Mouse (Mus musculus): Measurements from ENCODE around the gene Wwox. TPM values are rescaled to one million over a fixed set of nuclear protein-coding genes. Genes with fewer than 3 reads are reported as not detected.
A peak's percentile ranks its signal among the peaks of the same experiment; 100 is the strongest.

The Wwox gene
- total RNA-seq, 4 experiments from 2014 or later = 4.4 to 6.0 (median 5.5) TPM

DNA sequence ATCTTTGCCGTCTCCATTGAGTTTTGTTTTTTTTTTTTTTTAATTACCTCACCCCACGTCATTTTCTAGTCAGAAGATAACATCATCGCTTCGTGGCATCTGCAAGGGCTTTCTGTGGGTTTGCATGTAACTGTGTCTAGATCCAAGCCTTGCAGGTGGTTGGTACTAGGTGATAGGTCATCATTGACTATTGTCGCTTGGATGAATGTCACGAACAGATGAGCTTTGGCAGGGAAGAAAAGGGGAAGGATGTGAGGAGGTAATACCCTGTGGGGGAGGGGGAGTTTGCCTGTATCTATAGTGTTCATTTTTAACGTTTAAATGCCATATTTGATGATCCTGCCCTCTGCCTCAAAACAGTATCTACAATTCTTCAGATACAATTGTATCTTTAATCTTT, 223.6 kb downstream of the Wwox start:
- DNase-seq (ENCODE audit: low spot score in 2 of 2) = no peak

GRCm38 (mm10) chr8:114665521-114665920, 226.1 kb downstream of the Wwox start:
- no peak for DNase-seq (ENCODE audit: low spot score in 2 of 2)

GRCm38 (mm10) chr8:114670801-114671200, 231.3 kb downstream of the Wwox start:
- DNase-seq (ENCODE audit: low spot score in 2 of 2) = no peak

- DNase-seq (ENCODE audit: low spot score in 2 of 2) = peak; percentile 32 to 33
Observed at GRCm38 (mm10) chr8:114671237-114671674, 231.8 kb downstream of the Wwox start.

GRCm38 (mm10) chr8:114673416-114673815, 234.0 kb downstream of the Wwox start:
- no peak for DNase-seq (ENCODE audit: low spot score in 2 of 2)

DNA sequence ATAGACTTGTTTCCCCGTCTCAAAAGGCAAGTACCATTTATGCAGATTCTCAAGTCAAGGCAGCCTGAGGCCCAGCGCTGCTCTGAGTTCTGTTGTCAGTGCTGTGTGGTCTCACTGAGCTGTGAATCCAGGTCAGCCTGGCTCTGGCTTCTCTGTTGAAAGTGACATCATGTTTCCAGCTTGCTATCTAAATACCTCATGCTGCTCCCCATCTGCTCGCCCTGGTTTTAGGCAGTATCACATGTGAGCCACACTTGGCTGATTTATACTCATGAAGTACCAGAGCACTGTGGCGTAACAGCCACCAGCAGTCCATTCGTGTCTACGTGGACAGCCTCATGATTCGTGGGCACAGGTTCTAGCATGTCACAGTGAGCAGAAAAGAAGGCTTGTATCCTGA, 235.7 kb downstream of the Wwox start:
- peak in 1 of 2 experiments; percentile 10 for DNase-seq (ENCODE audit: low spot score in 2 of 2)

GRCm38 (mm10) chr8:114676918-114677317, 237.5 kb downstream of the Wwox start:
- DNase-seq (ENCODE audit: low spot score in 2 of 2) = no peak

DNA sequence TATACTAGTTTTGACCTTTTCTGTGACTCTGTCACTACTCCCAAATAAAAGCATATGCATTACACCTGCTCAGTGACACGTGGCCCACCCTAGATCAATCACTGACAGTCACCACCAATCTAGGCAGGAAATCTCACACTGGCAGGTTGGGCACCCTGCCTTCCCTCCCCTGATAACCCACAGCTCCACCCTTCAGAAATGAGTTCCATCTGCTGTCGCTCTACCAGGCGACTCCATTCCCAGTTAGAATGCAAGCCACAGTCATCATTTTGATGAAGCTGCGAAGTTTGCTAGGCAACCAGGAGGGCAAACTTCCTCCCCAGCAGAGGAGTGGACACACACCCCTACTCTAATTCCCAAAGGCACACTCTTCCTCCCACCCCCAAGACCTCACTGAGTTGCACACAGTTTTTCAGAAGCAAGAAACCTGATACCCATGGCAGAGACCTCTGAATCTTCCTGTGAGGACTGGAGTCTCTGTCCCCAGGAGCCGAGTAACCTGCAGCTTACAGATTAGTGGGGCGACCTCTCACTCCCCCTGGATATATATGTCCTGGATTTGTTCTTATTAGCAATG, 238.2 kb downstream of the Wwox start:
- DNase-seq (ENCODE audit: low spot score in 2 of 2) = no peak

- no peak for DNase-seq (ENCODE audit: low spot score in 2 of 2)
Observed at GRCm38 (mm10) chr8:114679386-114680098, 240.1 kb downstream of the Wwox start.

DNA sequence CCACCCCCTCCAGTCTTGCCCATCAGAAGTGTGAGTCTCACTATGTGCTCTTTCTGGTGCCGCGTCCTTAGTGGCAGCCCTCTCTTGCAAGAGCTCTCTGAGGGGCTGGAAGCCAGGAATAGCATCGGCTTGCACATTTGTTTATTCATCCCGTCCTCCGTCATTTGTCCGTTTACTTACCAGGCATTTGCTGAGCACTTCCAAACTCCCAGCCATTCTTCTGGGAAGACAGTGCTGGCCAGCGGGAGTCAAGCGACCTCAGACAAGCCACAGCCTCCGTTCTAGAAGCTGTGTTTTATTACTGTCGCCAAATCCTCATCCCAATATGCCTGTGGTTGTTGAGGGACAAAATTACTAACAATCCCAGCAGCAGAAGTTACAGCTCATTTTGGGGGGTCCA, 241.7 kb downstream of the Wwox start:
- no peak for DNase-seq (ENCODE audit: low spot score in 2 of 2)

GRCm38 (mm10) chr8:114682166-114682565, 242.7 kb downstream of the Wwox start:
- no peak for DNase-seq (ENCODE audit: low spot score in 2 of 2)

DNA sequence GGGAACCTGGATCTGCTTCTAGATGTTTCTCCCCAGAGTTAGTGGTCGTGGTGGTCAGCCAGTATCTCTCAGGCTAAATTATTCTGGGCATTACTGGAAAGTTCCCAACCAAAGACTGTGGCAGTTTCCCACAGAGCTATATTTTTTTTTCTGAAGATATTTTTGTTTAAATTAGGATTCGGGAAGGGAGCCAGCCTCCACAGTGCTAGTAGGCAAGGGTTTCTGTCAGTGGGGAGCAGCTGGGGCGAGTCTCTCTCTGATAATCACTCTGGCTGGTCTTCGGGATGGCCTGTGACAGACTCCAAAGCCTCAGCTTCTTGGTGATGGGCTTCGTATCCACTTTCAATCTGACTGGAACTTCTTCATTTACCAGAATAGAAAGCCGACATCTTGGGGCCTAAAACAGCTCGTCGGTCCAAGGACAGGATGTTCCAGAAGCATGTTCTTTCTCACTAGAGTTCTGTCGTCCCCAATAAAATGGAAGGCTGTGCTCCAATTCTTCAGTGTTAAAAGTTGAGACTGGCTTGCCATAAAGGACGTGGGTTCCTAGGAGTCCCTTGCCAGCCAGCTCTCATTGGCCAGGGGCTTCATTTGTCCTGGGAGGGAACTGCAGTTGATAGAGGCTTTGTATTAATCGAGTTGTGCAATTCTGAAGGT, 244.7 kb downstream of the Wwox start:
- peak in 1 of 2 experiments; percentile 20 for DNase-seq (ENCODE audit: low spot score in 2 of 2)

DNA sequence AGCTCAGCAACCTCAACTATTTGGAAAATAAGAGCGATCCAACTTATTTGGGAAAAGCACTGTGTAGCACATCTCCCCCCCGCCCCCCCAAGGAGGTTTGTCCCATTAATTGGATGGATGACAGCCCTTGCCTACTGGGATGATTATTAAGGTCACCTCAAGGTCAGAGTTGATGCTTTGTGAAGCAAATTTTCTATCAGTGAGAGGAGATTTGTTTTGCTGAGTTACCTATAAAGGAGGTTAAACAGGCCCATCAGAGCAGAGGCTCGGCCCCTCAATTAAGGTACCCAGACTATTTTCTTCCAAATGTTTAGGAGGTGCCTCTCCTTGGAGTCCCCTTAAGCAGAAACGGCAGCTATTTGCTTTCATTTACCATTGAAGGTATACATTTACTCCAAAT, 247.0 kb downstream of the Wwox start:
- DNase-seq (ENCODE audit: low spot score in 2 of 2) = no peak

- no peak for DNase-seq (ENCODE audit: low spot score in 2 of 2)
Observed at GRCm38 (mm10) chr8:114688732-114689131, 249.3 kb downstream of the Wwox start.

DNA sequence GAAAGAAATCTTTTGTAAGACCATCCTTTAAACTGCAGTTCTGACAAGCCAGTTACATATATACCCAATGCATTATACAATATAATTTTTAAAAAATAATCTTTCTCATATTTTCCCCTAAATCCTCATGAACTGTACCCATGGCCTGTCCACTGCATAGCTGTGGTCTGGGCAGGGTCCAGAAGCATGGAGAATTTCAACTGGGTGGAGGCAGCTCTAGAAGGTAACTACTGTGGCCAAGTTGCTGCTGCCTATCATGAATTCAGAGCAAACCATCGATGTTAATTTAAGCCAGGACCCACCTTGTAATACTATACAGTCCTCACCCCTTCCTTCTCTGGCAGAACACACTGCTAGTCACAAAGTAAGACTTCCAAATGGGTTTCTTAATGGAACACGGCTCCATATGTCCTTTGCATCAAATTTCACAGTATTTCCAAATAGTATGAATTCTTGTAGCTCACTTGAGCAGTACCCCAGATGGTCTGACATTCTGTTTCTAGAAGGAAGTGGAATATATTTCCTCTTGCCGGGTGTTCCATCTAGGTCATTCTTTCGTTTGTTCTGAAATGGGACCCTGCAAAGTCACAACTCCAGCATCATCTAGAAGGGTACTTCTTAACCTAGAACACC, 255.2 kb downstream of the Wwox start:
- DNase-seq (ENCODE audit: low spot score in 2 of 2) = no peak

- DNase-seq (ENCODE audit: low spot score in 2 of 2) = no peak
Observed at GRCm38 (mm10) chr8:114703517-114703916, 264.1 kb downstream of the Wwox start.

GRCm38 (mm10) chr8:114707538-114708138, 268.2 kb downstream of the Wwox start:
- no peak for DNase-seq (ENCODE audit: low spot score in 2 of 2)

GRCm38 (mm10) chr8:114715318-114716070, 276.0 kb downstream of the Wwox start:
- no peak for DNase-seq (ENCODE audit: low spot score in 2 of 2)

GRCm38 (mm10) chr8:114716546-114717255, 277.2 kb downstream of the Wwox start:
- DNase-seq (ENCODE audit: low spot score in 2 of 2) = peak in 1 of 2 experiments; percentile 17

DNA sequence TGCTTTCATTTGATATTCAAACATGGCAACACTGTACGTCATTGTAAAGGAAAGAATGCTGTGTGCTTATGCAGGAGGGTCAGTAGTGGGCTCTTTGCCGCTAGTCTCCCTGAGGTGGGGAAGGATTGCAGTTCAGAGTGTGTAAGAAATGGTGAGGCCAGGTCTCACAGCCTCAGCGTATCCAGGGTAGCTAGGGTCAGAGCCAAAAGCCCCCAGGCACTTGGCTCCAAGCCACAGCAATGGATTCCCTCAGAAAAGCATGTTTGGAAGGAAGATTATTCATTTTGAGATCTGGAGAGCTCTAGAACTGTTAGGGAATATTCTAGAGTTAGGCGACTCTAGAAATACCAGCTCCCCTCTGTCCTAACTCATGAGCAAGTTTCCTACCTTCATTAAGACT, 279.4 kb downstream of the Wwox start:
- DNase-seq (ENCODE audit: low spot score in 2 of 2) = no peak
